Mouse (Mus musculus): ENCODE measurements around the gene Ccdc149.

DNA sequence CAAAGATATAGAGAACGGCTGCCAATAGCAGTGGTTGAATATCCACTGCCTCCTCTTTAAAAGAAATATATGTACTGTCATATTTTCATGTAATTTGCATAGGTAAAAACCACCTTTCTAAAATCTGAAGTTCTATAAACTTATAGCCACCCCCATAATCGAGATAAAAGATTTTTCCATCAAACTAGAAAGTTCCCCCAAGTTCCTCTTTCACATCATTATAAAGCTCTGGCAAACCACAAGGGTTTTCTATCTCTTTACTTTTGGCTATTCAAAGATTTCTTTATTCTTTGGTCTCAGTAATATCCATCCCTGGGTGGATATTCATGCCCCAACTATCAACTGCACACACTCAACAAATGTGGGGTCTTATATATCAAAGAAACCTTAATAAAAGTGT lies 8.9 kb downstream of the Ccdc149 start:
- TF ChIP-seq CTCF (IDR thresholded peaks at IDR 0.05): no peak
- TF ChIP-seq EP300 (IDR thresholded peaks at IDR 0.05): no peak
